Mouse (Mus musculus) spleen, postnatal 4 days (tissue): ENCODE data around the gene Scamp3.

Source experiments
- DNase-seq, 2 experiments: peaks; one replicate each; pipeline ENCODE4 v3.0.0; 2022; ENCODE audit warnings: low spot score in 2 of 2

Gene Scamp3

GRCm38 (mm10) chr3:89226361-89226760, 49.1 kb downstream of the Scamp3 start:
- DNase-seq, result no peak

- DNase-seq, result no peak
These were observed 49.6 kb downstream of the Scamp3 start, which contains the start of gene Mtx1 for GRCm38 (mm10) chr3:89226900-89227299. Mtx1 (minus strand) TSS chr3:89227088.

GRCm38 (mm10) chr3:89227307-89228179, 50.3 kb downstream of the Scamp3 start:
- DNase-seq, result peak in 1 of 2 experiments; percentile 36

- peak; percentile 85 to 95 for DNase-seq
These were observed 50.9 kb downstream of the Scamp3 start for GRCm38 (mm10) chr3:89228180-89228549.

GRCm38 (mm10) chr3:89228836-89229235, 51.6 kb downstream of the Scamp3 start, which contains the start of gene Muc1:
Muc1 (plus strand) TSS chr3:89229057.
- no peak for DNase-seq

- no peak for DNase-seq
These were observed 52.0 kb downstream of the Scamp3 start for GRCm38 (mm10) chr3:89229276-89229675.

GRCm38 (mm10) chr3:89230561-89230960, 53.3 kb downstream of the Scamp3 start:
- DNase-seq, result no peak

- no peak for DNase-seq
These were observed 54.1 kb downstream of the Scamp3 start for GRCm38 (mm10) chr3:89231345-89231744.

- DNase-seq, result no peak
These were observed 54.6 kb downstream of the Scamp3 start for GRCm38 (mm10) chr3:89231772-89232275.
